Mouse (Mus musculus) MEL (cell line): ENCODE measurements at regions not wholly inside any gene's neighbourhood (a gene's known extent, or its start where the extent isn't known, plus 50 kb on each side); places are given as distances from the start of the nearest gene placed in this dataset.

Source experiments
- DNase-seq: peaks from one replicate; pipeline ENCODE4 v3.0.0; 2011; ENCODE audit warnings: low read depth, low spot score
- H3K27ac ChIP-seq: 2 replicates; pipeline ENCODE4 v1.5.1; 2012; ENCODE audit warnings: low read depth, mild to moderate bottlenecking, control low read depth, low read length, moderate library complexity; ENCODE audit not compliant: control insufficient read depth
- H3K27me3 ChIP-seq, 2 experiments: fragments of 150-350 bp in 1 of 2; sonication (generic) in 1 of 2; 2 replicates each; pipeline ENCODE4 v1.6.1; 2012; ENCODE audit warnings: low read length in 2 of 2, mild to moderate bottlenecking in 2 of 2, improper control_type of control experiment in 1 of 2, moderate library complexity in 1 of 2; ENCODE audit not compliant: insufficient read depth in 2 of 2, control insufficient read depth in 1 of 2
- H3K36me3 ChIP-seq, 2 experiments: 2 replicates each; pipeline ENCODE4 v1.6.1; 2012 to 2014; ENCODE audit warnings: low read length in 2 of 2, improper control_type of control experiment in 1 of 2, inconsistent platforms in 1 of 2, mild to moderate bottlenecking in 1 of 2; ENCODE audit not compliant: insufficient read depth in 2 of 2, control insufficient read depth in 1 of 2
- H3K4me1 ChIP-seq, 2 experiments: fragments of 150-350 bp in 1 of 2; sonication (generic) in 1 of 2; 2 replicates each; pipeline ENCODE4 v1.6.1; 2012; ENCODE audit warnings: low read length in 2 of 2, improper control_type of control experiment in 1 of 2, mild to moderate bottlenecking in 1 of 2; ENCODE audit not compliant: insufficient read depth in 2 of 2, control insufficient read depth in 1 of 2
- H3K4me3 ChIP-seq, 2 experiments: fragments of 150-350 bp in 1 of 2; sonication (generic) in 1 of 2; 2 replicates each; pipeline ENCODE4 v1.5.1; 2012; ENCODE audit warnings: low read depth in 2 of 2, low read length in 2 of 2, mild to moderate bottlenecking in 2 of 2, moderate library complexity in 2 of 2, control low read depth in 1 of 2, improper control_type of control experiment in 1 of 2; ENCODE audit not compliant: control insufficient read depth in 1 of 2, insufficient read depth in 1 of 2
- H3K79me2 ChIP-seq: 2 replicates; pipeline ENCODE4 v1.6.1; 2012; ENCODE audit warnings: mild to moderate bottlenecking, low read length, moderate library complexity; ENCODE audit not compliant: control insufficient read depth, poor library complexity, insufficient read depth
- H3K9ac ChIP-seq: 2 replicates; pipeline ENCODE4 v1.6.1; 2012; ENCODE audit warnings: low read depth, mild to moderate bottlenecking, control low read depth, low read length, moderate library complexity; ENCODE audit not compliant: control insufficient read depth, poor library complexity, severe bottlenecking
- H3K9me3 ChIP-seq: fragments of 150-350 bp; sonication (generic); replicated peaks from 2 replicates; pipeline ENCODE4 v1.6.1; 2012; ENCODE audit warnings: mild to moderate bottlenecking, low read length, improper control_type of control experiment, moderate library complexity; ENCODE audit not compliant: insufficient read depth
- CHD2 ChIP-seq: IDR thresholded peaks from 2 replicates; pipeline ENCODE4 v1.6.1; 2011; ENCODE audit warnings: low read length, improper control_type of control experiment
- CTCF ChIP-seq, 3 experiments: IDR thresholded peaks in 2 of 3; conservative IDR thresholded peaks in 1 of 3; 2 replicates each; pipeline ENCODE4 v1.5.1; 2011 to 2012; ENCODE audit warnings: low read length in 3 of 3, low read depth in 2 of 3, mild to moderate bottlenecking in 2 of 3, improper control_type of control experiment in 1 of 3, inconsistent platforms in 1 of 3, mixed read lengths in 1 of 3, moderate library complexity in 1 of 3; ENCODE audit not compliant: control insufficient read depth in 1 of 3, insufficient read depth in 1 of 3, poor library complexity in 1 of 3, severe bottlenecking in 1 of 3
- E2F4 ChIP-seq: IDR thresholded peaks from 2 replicates; pipeline ENCODE4 v1.6.1; 2011; ENCODE audit warnings: low read depth, low read length, improper control_type of control experiment, borderline replicate concordance
- GABPA ChIP-seq: IDR thresholded peaks from 2 replicates; pipeline ENCODE4 v1.6.1; 2012; ENCODE audit warnings: low read depth, mild to moderate bottlenecking, inconsistent platforms, low read length, improper control_type of control experiment, moderate library complexity
- GATA1 ChIP-seq: IDR thresholded peaks from 2 replicates; pipeline ENCODE4 v1.6.1; 2011; ENCODE audit warnings: low read depth, low read length, improper control_type of control experiment
- KAT2A ChIP-seq: conservative IDR thresholded peaks from 2 replicates; pipeline ENCODE4 v1.6.1; 2012; ENCODE audit warnings: low read depth, low read length, improper control_type of control experiment, inconsistent platforms
- MYB ChIP-seq: IDR thresholded peaks from 2 replicates; pipeline ENCODE4 v1.6.1; 2011; ENCODE audit warnings: mild to moderate bottlenecking, low read depth, low read length, improper control_type of control experiment
- POLR2A ChIP-seq, 2 experiments: IDR thresholded peaks; 2 replicates each; pipeline ENCODE4 v1.6.1; 2011 to 2012; ENCODE audit warnings: low read length in 2 of 2, mild to moderate bottlenecking in 2 of 2, control low read depth in 1 of 2, improper control_type of control experiment in 1 of 2, low read depth in 1 of 2, moderate library complexity in 1 of 2; ENCODE audit not compliant: control insufficient read depth in 1 of 2, insufficient read depth in 1 of 2, poor library complexity in 1 of 2
- POLR2AphosphoS2 ChIP-seq: IDR thresholded peaks from 2 replicates; pipeline ENCODE4 v1.6.1; 2011; ENCODE audit warnings: low read length, improper control_type of control experiment
- RCOR1 ChIP-seq: IDR thresholded peaks from 2 replicates; pipeline ENCODE4 v1.6.1; 2012; ENCODE audit warnings: low read depth, mild to moderate bottlenecking, inconsistent platforms, low read length, improper control_type of control experiment
- SIN3A ChIP-seq: IDR thresholded peaks from 2 replicates; pipeline ENCODE4 v1.6.1; 2012; ENCODE audit warnings: low read length, improper control_type of control experiment, inconsistent platforms
- SMC3 ChIP-seq: IDR thresholded peaks from 2 replicates; pipeline ENCODE4 v1.6.1; 2011; ENCODE audit warnings: low read depth, low read length, improper control_type of control experiment
- TBP ChIP-seq: IDR thresholded peaks from 2 replicates; pipeline ENCODE4 v1.8.0; 2011; ENCODE audit warnings: low read depth, low read length, improper control_type of control experiment
- TCF12 ChIP-seq: IDR thresholded peaks from 2 replicates; pipeline ENCODE4 v1.6.1; 2014; ENCODE audit warnings: low read depth, mild to moderate bottlenecking, inconsistent platforms, low read length, improper control_type of control experiment, moderate library complexity
- UBTF ChIP-seq: IDR thresholded peaks from 2 replicates; pipeline ENCODE4 v1.6.1; 2012; ENCODE audit warnings: low read depth, mild to moderate bottlenecking, inconsistent platforms, low read length, improper control_type of control experiment, moderate library complexity, borderline replicate concordance; ENCODE audit not compliant: insufficient read depth
- USF1 ChIP-seq: IDR thresholded peaks from 2 replicates; pipeline ENCODE4 v1.6.1; 2014; ENCODE audit warnings: low read depth, mild to moderate bottlenecking, inconsistent platforms, low read length, improper control_type of control experiment, moderate library complexity
- ZKSCAN1 ChIP-seq: IDR thresholded peaks from 2 replicates; pipeline ENCODE4 v1.6.1; 2012; ENCODE audit warnings: low read depth, mild to moderate bottlenecking, inconsistent platforms, low read length, improper control_type of control experiment, moderate library complexity
- ZMIZ1 ChIP-seq: IDR thresholded peaks from 2 replicates; pipeline ENCODE4 v1.6.1; 2012; ENCODE audit warnings: low read depth, mild to moderate bottlenecking, inconsistent platforms, low read length, improper control_type of control experiment, moderate library complexity
- ZNF384 ChIP-seq: IDR thresholded peaks from 2 replicates; pipeline ENCODE4 v1.6.1; 2012; ENCODE audit warnings: low read depth, mild to moderate bottlenecking, inconsistent platforms, low read length, improper control_type of control experiment

DNA sequence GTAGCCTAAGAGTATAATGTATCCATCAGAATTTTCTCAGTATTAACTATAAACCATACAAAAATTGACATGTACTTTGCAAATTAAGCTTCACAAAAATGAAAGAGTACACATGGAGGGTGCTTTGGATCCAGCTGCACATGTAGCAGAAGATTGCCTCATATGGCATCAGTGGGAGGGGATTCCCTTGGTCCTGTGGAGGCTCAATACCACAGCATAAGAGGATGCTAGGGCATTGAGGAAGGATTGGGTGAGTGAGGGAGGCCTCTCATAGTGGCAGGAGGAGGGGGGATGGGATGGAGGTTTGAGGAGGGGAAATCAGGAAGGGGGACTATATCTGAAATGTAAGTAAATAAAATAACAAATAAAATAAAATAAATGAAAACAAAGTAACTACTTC lies 301.7 kb upstream of the Cntn5 start:
- no peak for DNase-seq
- no peaks in the 10 kb centered on the region for H3K9me3 ChIP-seq
- no peak overlapping the region for H3K4me3 ChIP-seq
- no peak overlapping the region for H3K27ac ChIP-seq
- no peaks in the 10 kb centered on the region for H3K79me2 ChIP-seq
- no peaks in the 10 kb centered on the region for H3K36me3 ChIP-seq
- H3K4me1 ChIP-seq, result no peaks in the 10 kb centered on the region
- TF ChIP-seq ZMIZ1 (no peak), TBP (no peak), ZKSCAN1 (no peak), CHD2 (no peak), POLR2AphosphoS2 (no peak), UBTF (no peak), SIN3A (no peak), TCF12 (no peak), GABPA (no peak)
- no peak overlapping the region for H3K9ac ChIP-seq
- H3K27me3 ChIP-seq, result no peaks in the 10 kb centered on the region

DNA sequence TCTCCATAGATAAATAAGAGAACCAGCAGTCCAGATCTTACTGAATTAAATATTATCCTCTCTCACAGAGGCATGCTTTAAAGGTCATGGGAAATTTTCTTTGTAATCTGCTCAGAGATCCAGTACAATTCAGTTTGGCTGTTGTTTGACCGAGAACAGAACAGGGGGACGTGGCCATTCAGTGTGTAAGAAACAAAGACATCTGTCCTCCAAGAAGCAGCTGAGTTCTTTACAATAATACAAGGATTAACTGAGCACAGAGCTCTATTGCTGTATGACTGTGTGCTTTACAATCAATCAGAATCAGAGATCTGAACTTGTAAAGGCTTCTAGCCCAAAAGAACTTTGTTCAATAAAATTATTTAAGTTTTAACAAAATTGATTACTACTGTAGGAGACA lies 287.6 kb upstream of the Cntn5 start:
- Histone ChIP-seq H3K4me3 (no peak overlapping the region), H3K79me2 (no peaks in the 10 kb centered on the region), H3K27me3 (no peaks in the 10 kb centered on the region), H3K27ac (no peak overlapping the region), H3K4me1 (no peaks in the 10 kb centered on the region), H3K9ac (no peak overlapping the region), H3K9me3 (no peaks in the 10 kb centered on the region), H3K36me3 (no peaks in the 10 kb centered on the region)
- no peak for DNase-seq
- no peak for TF ChIP-seq USF1
- TF ChIP-seq CTCF (IDR thresholded peaks at IDR 0.05 in 2 of 3, conservative IDR thresholded peaks at IDR 0.05 in 1 of 3; ENCODE audit: control insufficient read depth in 1 of 3, insufficient read depth in 1 of 3, low read depth in 2 of 3, low read length in 3 of 3, poor library complexity in 1 of 3, severe bottlenecking in 1 of 3), result no peak
- TF ChIP-seq KAT2A, result no peak
- no peak for TF ChIP-seq ZNF384
- TF ChIP-seq POLR2A (IDR thresholded peaks at IDR 0.05; ENCODE audit: control insufficient read depth in 1 of 2, insufficient read depth in 1 of 2, low read depth in 1 of 2, low read length in 2 of 2, poor library complexity in 1 of 2), result no peak
- TF ChIP-seq E2F4, result no peak
- TF ChIP-seq TBP, result no peak
- no peak for TF ChIP-seq ZKSCAN1

DNA sequence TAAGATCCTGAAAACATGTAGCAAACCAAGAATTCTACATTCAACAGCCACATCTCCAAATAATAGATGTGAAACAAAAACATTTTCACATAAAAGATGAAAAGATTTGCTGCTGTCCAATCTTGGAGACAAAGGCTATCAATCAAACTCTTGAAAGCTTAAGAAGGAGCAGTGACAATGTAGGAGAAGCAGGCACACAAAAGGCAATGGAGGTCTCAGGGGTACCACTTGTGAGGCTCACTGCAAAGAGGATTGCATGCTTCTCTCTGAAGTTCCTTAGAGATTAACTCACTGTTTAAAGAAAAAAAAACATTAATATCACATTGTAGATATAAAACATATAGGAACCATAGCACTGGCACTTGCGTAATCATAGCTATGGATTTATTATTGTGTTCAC lies 241.2 kb upstream of the Cntn5 start:
- Histone ChIP-seq H3K4me3 (no peak overlapping the region), H3K36me3 (no peaks in the 10 kb centered on the region), H3K9me3 (no peaks in the 10 kb centered on the region), H3K27ac (no peak overlapping the region), H3K79me2 (no peaks in the 10 kb centered on the region), H3K27me3 (no peaks in the 10 kb centered on the region), H3K9ac (no peak overlapping the region), H3K4me1 (no peaks in the 10 kb centered on the region)
- DNase-seq, result no peak
- no peak for TF ChIP-seq UBTF
- TF ChIP-seq SMC3, result no peak
- no peak for TF ChIP-seq GATA1
- no peak for TF ChIP-seq MYB
- TF ChIP-seq RCOR1, result no peak
